Mouse (Mus musculus) stomach, postnatal 0 days (tissue): Measurements from ENCODE around the gene Slc29a3. TPM values are rescaled to one million over a fixed set of nuclear protein-coding genes. Genes with fewer than 3 reads are reported as not detected.

Experiments used
- ATAC-seq: fragments of 200-750 bp; cut with Nextera tagmentation; 2 replicates; pipeline ENCODE4 v1.8.0; 2017; ENCODE audit not compliant: low FRiP score, low TSS enrichment
- DNase-seq: peaks from one replicate; pipeline ENCODE4 v3.0.0-alpha.2; 2016; ENCODE audit warnings: low spot score
- H3K27ac ChIP-seq: fragments of 300-500 bp; sonication (generic); replicated peaks from 2 replicates; pipeline ENCODE4 v1.5.1; 2014; ENCODE audit warnings: mild to moderate bottlenecking, control low read depth
- H3K27me3 ChIP-seq: fragments of 300-500 bp; sonication (generic); 2 replicates; pipeline ENCODE4 v1.6.1; 2014; ENCODE audit warnings: low read length; ENCODE audit not compliant: control insufficient read depth, insufficient read depth
- H3K36me3 ChIP-seq: fragments of 300-500 bp; sonication (generic); 2 replicates; pipeline ENCODE4 v1.6.1; 2014; ENCODE audit warnings: low read length, mixed read lengths; ENCODE audit not compliant: control insufficient read depth, insufficient read depth
- H3K4me1 ChIP-seq: fragments of 300-500 bp; sonication (generic); replicated peaks from 2 replicates; pipeline ENCODE4 v1.6.1; 2014; ENCODE audit warnings: antibody characterized with exemption; ENCODE audit not compliant: control insufficient read depth, insufficient read depth
- H3K4me2 ChIP-seq: fragments of 300-500 bp; sonication (generic); replicated peaks from 2 replicates; pipeline ENCODE4 v1.6.1; 2014; ENCODE audit warnings: low read depth, mild to moderate bottlenecking, control low read depth, moderate library complexity
- H3K4me3 ChIP-seq: fragments of 300-500 bp; sonication (generic); 2 replicates; pipeline ENCODE4 v1.5.1; 2014; ENCODE audit warnings: low read depth, low read length, control low read depth
- H3K9ac ChIP-seq: fragments of 300-500 bp; sonication (generic); 2 replicates; pipeline ENCODE4 v1.6.1; 2014; ENCODE audit warnings: mild to moderate bottlenecking, low read length, control low read depth, mixed read lengths
- H3K9me3 ChIP-seq: fragments of 300-500 bp; sonication (generic); 2 replicates; pipeline ENCODE4 v1.6.1; 2016; ENCODE audit warnings: low read length; ENCODE audit not compliant: control insufficient read depth
- CTCF ChIP-seq: IDR thresholded peaks from 2 replicates; pipeline ENCODE4 v1.5.1; 2016; ENCODE audit warnings: antibody characterized with exemption, low read depth, mild to moderate bottlenecking, moderate library complexity
- EP300 ChIP-seq: optimal IDR thresholded peaks from 2 replicates; pipeline ENCODE3; 2016; ENCODE audit warnings: antibody characterized with exemption
- WGBS: fragments of 180-500 bp; shearing (Covaris S2); extraction: QIAGEN DNeasy Blood & Tissue Kit; methylation state at CpG from one replicate; pipeline ENCODE4 v1.1.7; 2014; 5-methylcytosine and 5-hydroxymethylcytosine counted together
- polyA plus RNA-seq: library from polyadenylated mRNA; unstranded; fragments of >200 nt; fragmentation: Nextera tagmentation; extraction: Ambion mirVana; gene quantifications from 2 replicates; pipeline ENCODE4 v1.2.1, GENCODE M21; 2015

Gene Slc29a3
- polyA plus RNA-seq, 1 experiment from 2014 or later = 5.8 TPM

GRCm38 (mm10) chr10:60690960-60691359 lies 61.6 kb downstream of the Slc29a3 start:
- H3K9me3 ChIP-seq = no peaks in the 10 kb centered on the region
- H3K4me3 ChIP-seq = no peak overlapping the region
- no peak overlapping the region for H3K27ac ChIP-seq
- H3K4me2 ChIP-seq = no peak overlapping the region
- DNase-seq (peak; percentile 33), ATAC-seq (no peak)
- TF ChIP-seq CTCF (no peak), EP300 (no peak)
- no peaks in the 10 kb centered on the region; the same call in 1 of the 2 replicates for H3K4me1 ChIP-seq
- peaks cover 9% of the 10 kb centered on the region for H3K27me3 ChIP-seq
- H3K9ac ChIP-seq = no peak overlapping the region
- 46% methylated on average over 6 of the region's 6 CpGs for WGBS
- H3K36me3 ChIP-seq = no peaks in the 10 kb centered on the region

GRCm38 (mm10) chr10:60689396-60689795 lies 63.2 kb downstream of the Slc29a3 start:
- Histone ChIP-seq H3K9ac (no peak overlapping the region), H3K4me1 (no peaks in the 10 kb centered on the region; the same call in 1 of the 2 replicates), H3K27me3 (peaks cover 15% of the 10 kb centered on the region), H3K9me3 (no peaks in the 10 kb centered on the region), H3K36me3 (no peaks in the 10 kb centered on the region), H3K4me2 (no peak overlapping the region), H3K27ac (no peak overlapping the region), H3K4me3 (no peak overlapping the region)
- WGBS = 87% methylated on average over 4 of the region's 4 CpGs
- DNase-seq (no peak), ATAC-seq (no peak)
- TF ChIP-seq EP300 (no peak), CTCF (no peak)

DNA sequence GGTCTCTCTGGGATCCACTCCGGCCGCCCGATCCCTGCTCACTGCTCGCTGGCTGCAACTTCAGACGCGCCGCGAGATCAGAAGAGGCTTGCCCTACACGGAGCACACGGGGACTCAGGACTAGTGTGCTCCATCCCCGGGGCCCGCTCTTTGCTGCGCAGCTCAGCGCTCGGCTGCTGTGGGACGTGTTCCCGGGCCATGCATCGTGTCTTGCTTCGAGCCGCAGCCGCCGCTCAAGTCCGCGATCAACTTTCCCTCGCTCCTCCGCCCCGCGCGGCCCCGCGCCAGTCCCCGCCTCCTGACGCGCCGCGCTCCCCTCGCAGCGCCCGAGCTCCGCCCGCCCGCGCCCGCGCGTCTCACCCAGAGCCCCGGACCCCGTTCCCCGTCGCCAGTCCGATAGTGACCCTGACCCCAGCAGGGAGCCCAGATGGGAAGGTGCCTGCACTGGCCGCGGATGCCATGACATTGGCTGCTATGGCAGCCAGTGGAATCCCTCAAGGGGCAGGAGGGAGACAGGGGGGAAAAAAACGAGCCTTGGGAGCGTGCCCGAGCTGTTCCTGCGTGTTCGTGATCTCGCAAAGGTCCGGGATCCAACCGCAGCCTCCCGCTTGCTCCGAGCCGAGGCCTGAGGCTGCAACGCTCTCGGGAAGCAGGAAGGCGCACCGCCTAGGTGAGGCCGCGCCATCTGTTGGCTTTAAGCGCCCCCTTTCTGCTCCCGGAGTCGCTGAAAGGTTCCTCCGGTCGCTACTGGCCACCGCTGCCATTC lies 65.4 kb downstream of the Slc29a3 start:
- Histone ChIP-seq H3K4me1 (no peaks in the 10 kb centered on the region; the same call in 1 of the 2 replicates), H3K4me2 (peak overlapping the region; percentile 99), H3K27me3 (peaks cover 15% of the 10 kb centered on the region), H3K4me3 (peak overlapping the region; percentile 53), H3K9me3 (no peaks in the 10 kb centered on the region), H3K36me3 (no peaks in the 10 kb centered on the region), H3K9ac (peak overlapping the region; percentile 31; the same call in 1 of the 2 replicates), H3K27ac (no peak overlapping the region)
- DNase-seq (peak; percentile 52), ATAC-seq (peak; percentile 22; the same call in 1 of the 2 replicates)
- under 1% methylated on average over 71 of the region's 76 CpGs for WGBS
- TF ChIP-seq CTCF = peak; percentile 76
- no peak for TF ChIP-seq EP300

GRCm38 (mm10) chr10:60686641-60686975 lies 66.0 kb downstream of the Slc29a3 start:
- WGBS = 1% methylated on average over 36 of the region's 37 CpGs
- H3K27ac ChIP-seq = no peak overlapping the region
- H3K4me1 ChIP-seq = no peaks in the 10 kb centered on the region; the same call in 1 of the 2 replicates
- no peaks in the 10 kb centered on the region for H3K9me3 ChIP-seq
- no peak overlapping the region for H3K9ac ChIP-seq
- peak overlapping the region; percentile 53 for H3K4me3 ChIP-seq
- H3K4me2 ChIP-seq = peak overlapping the region; percentile 99
- ATAC-seq (no peak), DNase-seq (no peak)
- no peak for TF ChIP-seq CTCF
- TF ChIP-seq EP300 = no peak
- no peaks in the 10 kb centered on the region for H3K36me3 ChIP-seq
- peaks cover 15% of the 10 kb centered on the region for H3K27me3 ChIP-seq

DNA sequence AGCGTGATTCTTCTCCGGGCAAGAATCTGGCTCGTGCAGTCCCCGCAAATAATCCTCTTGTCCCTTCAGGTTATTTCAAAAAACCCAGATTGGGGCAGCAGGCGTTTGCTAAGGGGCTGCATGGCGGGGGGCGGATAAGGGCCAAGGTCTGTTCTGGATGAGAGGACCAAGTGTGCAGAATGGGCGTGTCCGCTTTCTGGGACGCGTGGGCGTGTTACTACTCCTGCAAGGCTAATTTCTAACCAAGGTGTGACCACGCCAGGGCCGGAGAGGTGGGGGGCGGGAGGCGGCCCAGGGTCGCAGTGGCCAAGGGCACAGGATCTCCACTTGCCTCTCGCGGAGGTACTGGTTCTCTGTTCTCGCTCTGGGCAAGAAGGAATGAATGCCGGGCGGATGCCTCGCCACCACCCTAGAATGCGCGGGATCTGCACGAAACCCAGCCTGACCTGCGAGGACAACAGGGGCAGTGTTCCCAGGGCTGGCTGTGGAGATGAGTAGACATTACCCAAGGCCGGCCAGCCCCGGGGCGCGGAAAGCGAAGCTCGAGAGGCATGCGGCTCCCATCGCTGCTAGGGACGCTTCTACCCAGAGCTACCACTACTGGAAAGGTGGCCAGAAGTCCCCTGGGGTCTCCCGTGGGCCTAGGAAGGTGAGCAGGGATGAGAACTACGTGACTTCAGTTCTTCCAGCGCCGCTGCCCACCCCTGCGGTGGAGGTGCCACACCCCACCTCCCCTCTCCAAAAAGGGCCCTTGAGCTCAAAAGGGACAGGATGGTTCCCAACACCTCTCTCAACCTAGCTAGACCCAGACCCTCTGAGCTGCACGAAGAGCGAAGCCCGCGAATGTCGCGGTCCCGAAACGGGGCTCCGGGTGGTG lies 66.6 kb downstream of the Slc29a3 start:
- 9% methylated on average over 50 of the region's 50 CpGs for whole genome bisulfite sequencing
- Histone ChIP-seq H3K9me3 (no peaks in the 10 kb centered on the region), H3K4me1 (no peaks in the 10 kb centered on the region; the same call in 1 of the 2 replicates), H3K4me2 (peak overlapping the region; percentile 99), H3K27ac (no peak overlapping the region), H3K9ac (no peak overlapping the region), H3K27me3 (peaks cover 15% of the 10 kb centered on the region), H3K36me3 (no peaks in the 10 kb centered on the region), H3K4me3 (peak overlapping the region; percentile 53)
- no peak for TF ChIP-seq CTCF
- no peak for TF ChIP-seq EP300
- DNase-seq (no peak), ATAC-seq (peak; percentile 30; the same call in 1 of the 2 replicates)
